Mouse (Mus musculus) brain, embryonic 18.5 days (tissue): ENCODE measurements around the gene Jagn1.
A peak's percentile ranks its signal among the peaks of the same experiment; 100 is the strongest.

Experiments used
- DNase-seq: peaks from one replicate; pipeline ENCODE4 v3.0.0-alpha.2; 2012; ENCODE audit warnings: low read depth, low spot score

Jagn1 gene

DNA sequence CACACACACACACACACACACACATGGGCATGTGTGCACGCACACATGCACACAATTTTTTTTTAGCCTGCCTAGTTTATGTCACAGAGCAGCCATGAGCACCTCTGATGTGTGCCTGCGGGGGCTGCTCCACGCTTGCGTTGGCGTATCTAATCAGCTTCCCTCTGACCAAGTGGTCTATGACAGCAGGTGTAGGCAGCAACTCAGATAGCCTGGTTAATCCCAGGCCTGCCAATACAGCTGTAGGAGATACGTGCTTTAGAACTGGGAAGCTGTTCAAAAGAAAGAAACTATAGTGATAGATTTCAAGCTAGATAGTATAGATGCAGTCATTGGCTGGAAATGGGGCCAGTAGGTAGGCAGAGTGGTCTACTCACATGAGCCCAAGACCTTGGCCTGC lies 31.3 kb downstream of the Jagn1 start:
- DNase-seq: no peak

DNA sequence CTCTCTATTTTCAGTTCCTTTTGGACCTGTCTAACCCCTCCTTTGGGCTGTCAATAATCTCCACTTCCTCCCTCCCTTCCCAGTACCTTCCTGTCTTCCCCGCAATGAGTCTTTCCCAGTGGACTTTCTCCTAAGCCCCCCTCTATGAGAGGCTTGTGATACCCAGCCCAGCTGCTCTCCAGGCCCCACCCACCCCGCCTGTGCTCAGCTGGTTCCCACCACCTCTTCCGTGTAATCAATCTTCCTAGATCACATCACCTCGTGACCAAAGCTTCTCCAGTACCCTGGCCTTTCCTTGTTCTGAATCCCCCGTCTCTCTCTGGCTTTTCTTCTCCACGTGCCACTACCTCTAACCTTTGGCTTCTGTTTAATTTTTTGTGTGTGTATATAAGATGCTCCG lies 35.0 kb downstream of the Jagn1 start:
- no peak for DNase-seq

DNA sequence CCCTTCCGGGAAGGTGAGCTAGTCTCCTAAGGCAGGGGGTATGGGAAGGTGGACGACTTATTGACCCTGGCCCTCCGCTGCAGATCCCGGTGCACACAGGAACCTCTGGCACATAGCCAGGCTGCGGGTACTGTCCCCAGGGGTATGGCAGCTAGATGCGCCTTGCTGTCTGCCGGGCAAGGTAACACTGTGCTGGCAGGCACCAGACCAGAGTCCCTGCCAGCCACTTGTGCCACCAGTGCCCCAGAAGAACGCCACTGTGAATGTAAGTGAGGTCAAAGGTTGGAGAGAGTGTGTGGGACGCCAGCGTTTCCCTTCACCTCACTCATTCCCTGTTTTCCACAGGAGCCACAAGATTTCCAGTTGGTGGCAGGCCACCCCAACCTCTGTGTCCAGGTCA lies 36.5 kb downstream of the Jagn1 start:
- no peak for DNase-seq

GRCm38 (mm10) chr6:113480555-113481373 lies 38.4 kb downstream of the Jagn1 start:
- DNase-seq: no peak

- DNase-seq: no peak
Observed at GRCm38 (mm10) chr6:113482477-113483099, 40.2 kb downstream of the Jagn1 start.

- peak; percentile 93 for DNase-seq
Observed at GRCm38 (mm10) chr6:113483100-113483615, 40.8 kb downstream of the Jagn1 start, which contains the start of gene Creld1. Creld1 (plus strand) TSS chr6:113483297.

DNA sequence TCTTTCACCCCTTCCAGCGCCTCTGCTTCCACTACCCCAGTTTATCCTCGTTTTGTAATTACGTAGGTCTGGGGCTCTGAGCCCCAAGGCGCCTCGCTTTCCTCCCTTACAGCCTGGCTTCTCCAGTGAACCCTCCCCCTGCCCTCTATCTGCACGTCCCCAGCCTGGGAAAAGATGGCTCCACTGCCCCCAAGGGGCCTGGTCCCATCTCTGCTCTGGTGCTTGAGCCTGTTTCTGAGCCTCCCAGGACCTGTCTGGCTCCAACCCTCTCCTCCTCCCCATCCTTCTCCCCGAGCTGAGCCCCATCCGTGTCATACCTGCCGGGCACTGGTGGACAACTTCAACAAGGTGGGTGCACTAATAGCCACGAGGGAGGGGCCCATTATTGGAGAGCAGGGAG lies 41.4 kb downstream of the Jagn1 start:
- DNase-seq: no peak

DNA sequence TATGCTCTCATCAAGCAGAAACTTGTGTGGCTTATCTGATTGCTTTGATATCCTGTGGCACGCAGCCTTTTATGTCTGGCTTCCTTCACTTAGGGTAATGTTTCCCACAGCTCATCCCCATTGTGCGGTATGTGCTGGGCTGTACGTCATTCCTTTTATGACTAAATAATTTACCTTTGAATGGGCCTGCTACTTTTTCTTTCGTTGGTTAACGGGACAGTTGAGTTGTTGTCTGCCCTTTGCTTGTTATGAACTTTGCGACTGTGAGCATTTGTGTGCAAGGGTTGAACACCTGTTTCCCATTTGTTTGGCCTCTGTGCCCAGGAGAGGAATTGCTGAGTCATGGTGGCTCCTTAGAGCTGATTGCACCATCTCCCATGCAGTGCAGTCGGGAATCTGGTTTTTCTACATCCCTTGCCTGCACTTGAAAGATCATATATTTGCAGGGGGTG lies 44.8 kb downstream of the Jagn1 start:
- no peak for DNase-seq

GRCm38 (mm10) chr6:113489410-113489809 lies 47.0 kb downstream of the Jagn1 start:
- no peak for DNase-seq

DNA sequence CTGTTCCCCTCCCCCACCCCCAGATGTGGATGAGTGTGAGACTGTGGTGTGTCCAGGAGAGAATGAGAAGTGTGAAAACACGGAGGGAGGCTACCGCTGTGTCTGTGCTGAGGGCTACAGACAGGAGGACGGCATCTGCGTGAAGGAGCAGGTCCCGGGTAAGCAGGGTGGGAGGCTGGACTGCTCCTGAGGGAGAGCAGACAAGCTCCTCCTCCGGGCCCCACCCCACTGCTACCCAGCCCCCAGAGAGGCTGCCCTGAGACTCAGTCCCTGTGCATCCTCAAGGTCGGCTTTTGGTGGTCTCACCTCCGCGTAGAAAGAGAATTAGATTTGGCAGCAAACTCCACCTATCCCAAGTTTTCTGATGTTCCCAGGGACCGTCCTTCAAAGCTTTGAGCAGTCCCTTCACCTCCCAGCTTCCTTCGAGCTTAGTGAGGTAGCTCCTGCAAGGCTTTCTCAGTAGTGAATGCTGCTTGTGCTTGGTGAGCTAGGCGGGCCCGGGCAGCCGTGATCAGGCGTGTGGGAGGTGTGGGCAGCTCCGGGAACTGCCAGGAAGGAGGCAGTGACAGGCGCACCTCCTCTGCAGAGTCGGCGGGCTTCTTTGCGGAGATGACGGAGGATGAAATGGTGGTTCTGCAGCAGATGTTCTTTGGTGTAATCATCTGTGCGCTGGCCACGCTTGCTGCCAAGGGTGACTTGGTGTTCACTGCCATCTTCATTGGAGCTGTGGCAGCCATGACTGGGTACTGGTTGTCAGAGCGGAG lies 49.9 kb downstream of the Jagn1 start:
- DNase-seq: no peak

DNA sequence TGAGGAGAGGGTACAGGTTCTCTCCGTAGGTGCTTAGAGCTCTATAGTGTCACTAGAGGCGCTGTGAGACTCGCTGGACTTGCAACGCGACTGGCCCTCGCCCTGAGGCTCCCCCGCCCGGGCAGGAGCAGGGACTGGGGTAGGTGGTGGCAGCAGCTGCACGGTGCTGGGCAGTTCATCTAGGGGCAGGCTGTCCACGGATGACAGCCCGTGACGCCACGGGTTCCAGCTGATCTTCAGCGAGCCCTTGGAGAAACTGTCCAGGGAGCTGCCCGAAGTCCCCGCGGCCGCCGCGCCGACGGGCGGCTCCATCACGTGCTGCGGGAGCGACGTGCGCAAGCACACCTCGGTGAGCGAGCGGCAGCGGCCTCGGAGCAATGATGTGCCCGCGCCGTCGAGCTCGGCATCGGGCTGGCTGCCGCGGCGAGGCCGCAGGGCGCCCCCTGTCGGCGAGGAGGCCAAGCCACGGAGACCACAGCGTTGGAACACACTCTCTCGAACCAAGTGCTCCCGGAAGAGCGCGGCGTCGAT lies 52.0 kb downstream of the Jagn1 start:
- no peak for DNase-seq

DNA sequence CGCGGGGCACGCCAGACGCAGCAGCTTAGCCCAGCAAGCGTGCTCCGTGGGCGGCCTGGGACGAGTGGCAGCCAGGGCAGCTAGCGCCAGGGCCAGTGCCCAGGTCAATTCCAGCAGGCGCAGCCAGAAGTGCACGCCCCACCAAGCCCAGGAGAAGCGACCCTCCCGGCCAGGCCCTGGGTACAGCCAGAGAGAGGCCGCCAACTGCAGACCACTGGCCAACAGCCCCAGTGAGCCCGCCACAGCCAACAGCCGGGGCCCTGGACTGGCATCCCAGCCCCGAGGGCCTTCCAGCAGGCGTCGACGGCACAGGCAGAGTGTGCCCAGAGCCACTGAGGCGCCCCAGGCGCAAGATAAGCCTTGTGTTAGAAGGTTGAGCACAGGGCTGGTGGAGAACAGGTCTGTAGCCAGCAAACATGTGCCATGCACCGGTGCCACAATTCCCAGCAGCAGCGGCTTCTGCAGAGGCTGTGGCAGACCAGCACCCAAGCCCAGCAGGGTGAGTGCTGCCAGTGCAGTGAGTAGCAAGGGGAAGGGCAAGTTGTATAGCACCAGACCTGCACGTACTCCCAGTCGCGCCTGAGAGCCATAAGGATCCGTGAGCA lies 52.8 kb downstream of the Jagn1 start:
- no peak for DNase-seq
